Mouse (Mus musculus): ENCODE measurements at regions not wholly inside any gene's neighbourhood (a gene's known extent, or its start where the extent isn't known, plus 50 kb on each side); places are given as distances from the start of the nearest gene placed in this dataset.

GRCm38 (mm10) chr16:13487659-13488058 lies 180.3 kb downstream of the Parn start:
- no peak for DNase-seq (ENCODE audit: low spot score in 2 of 2)

GRCm38 (mm10) chr16:13486571-13486970 lies 181.4 kb downstream of the Parn start:
- peak; percentile 52 to 83 for DNase-seq (ENCODE audit: low spot score in 2 of 2)

GRCm38 (mm10) chr16:13480221-13480620 lies 187.7 kb downstream of the Parn start:
- no peak for DNase-seq (ENCODE audit: low spot score in 2 of 2)

GRCm38 (mm10) chr16:13476653-13477052 lies 191.3 kb downstream of the Parn start:
- DNase-seq (ENCODE audit: low spot score in 2 of 2), result no peak

- no peak for DNase-seq (ENCODE audit: low spot score in 2 of 2)
These were observed 193.0 kb downstream of the Parn start for GRCm38 (mm10) chr16:13474956-13475355.

GRCm38 (mm10) chr16:13474274-13474673 lies 193.7 kb downstream of the Parn start:
- DNase-seq (ENCODE audit: low spot score in 2 of 2), result no peak

GRCm38 (mm10) chr16:13467139-13467538 lies 200.8 kb downstream of the Parn start:
- DNase-seq (ENCODE audit: low spot score in 2 of 2), result peak in 1 of 2 experiments; percentile 28

Small RNAs in the stretch of these regions (microRNA-seq; reads per million reads assigned to microRNA genes)
- 0 reads per million in 2 experiments for gene Mir6365
